Mouse (Mus musculus) kidney, adult 2 months (tissue): ENCODE measurements around the gene Dync1i2. TPM values are rescaled to one million over a fixed set of nuclear protein-coding genes. Genes with fewer than 3 reads are reported as not detected.
A peak's percentile ranks its signal among the peaks of the same experiment; 100 is the strongest.

ENCODE experiments used
- DNase-seq: peaks from one replicate; pipeline ENCODE4 v3.0.0; 2021
- H3K27ac ChIP-seq: fragments of 200-500 bp; 2 replicates; pipeline ENCODE4 v1.5.1; 2012; ENCODE audit warnings: low read depth, low read length, control low read depth, inconsistent platforms; ENCODE audit not compliant: insufficient read depth
- H3K27me3 ChIP-seq: fragments of 200-500 bp; replicated peaks from 2 replicates; pipeline ENCODE4 v1.6.1; 2012; ENCODE audit warnings: mild to moderate bottlenecking, moderate library complexity, low read length, inconsistent platforms; ENCODE audit not compliant: control insufficient read depth, insufficient read depth
- H3K36me3 ChIP-seq: fragments of 200-500 bp; 2 replicates; pipeline ENCODE4 v1.6.1; 2012; ENCODE audit warnings: mild to moderate bottlenecking, moderate library complexity, low read length, inconsistent platforms; ENCODE audit not compliant: control insufficient read depth, insufficient read depth
- H3K4me1 ChIP-seq: fragments of 200-500 bp; 2 replicates; pipeline ENCODE4 v1.6.1; 2011; ENCODE audit warnings: low read length; ENCODE audit not compliant: control insufficient read depth, insufficient read depth
- H3K4me3 ChIP-seq: fragments of 200-500 bp; 2 replicates; pipeline ENCODE4 v1.5.1; 2011; ENCODE audit warnings: mild to moderate bottlenecking, low read depth, low read length, control low read depth; ENCODE audit not compliant: insufficient read depth
- CTCF ChIP-seq: fragments of 200-500 bp; conservative IDR thresholded peaks from 2 replicates; pipeline ENCODE4 v1.5.1; 2011; ENCODE audit warnings: low read depth, mild to moderate bottlenecking, control low read depth, low read length, moderate library complexity, mixed read lengths; ENCODE audit not compliant: insufficient read depth, insufficient read length
- POLR2A ChIP-seq: fragments of 200-500 bp; IDR thresholded peaks from one replicate; pipeline ENCODE4 v1.6.1; 2011; ENCODE audit warnings: low read depth, low read length, control low read depth
- WGBS: fragments of 180-500 bp; shearing (Covaris S2); methylation state at CpG from one replicate; pipeline ENCODE4 v1.1.7; 2018; 5-methylcytosine and 5-hydroxymethylcytosine counted together
- polyA plus RNA-seq: library from polyadenylated mRNA; depleted of rRNA; stranded (reverse); fragments of >200 nt; gene quantifications from 2 replicates; pipeline ENCODE4 v1.2.3, GENCODE M21; 2012

Dync1i2 gene
- polyA plus RNA-seq, 1 experiment = 28.8 TPM

- H3K36me3 ChIP-seq = no peaks in the 10 kb centered on the region
- TF ChIP-seq CTCF (no peak), POLR2A (no peak)
- no peaks in the 10 kb centered on the region for H3K4me1 ChIP-seq
- no peak overlapping the region for H3K27ac ChIP-seq
- no peak overlapping the region for H3K4me3 ChIP-seq
- H3K27me3 ChIP-seq = no peaks in the 10 kb centered on the region
- DNase-seq = no peak
- WGBS = 95% methylated on average over 1 of the region's 1 CpGs
Measured at GRCm38 (mm10) chr2:71177250-71177615, 34.3 kb upstream of the Dync1i2 start.

DNA sequence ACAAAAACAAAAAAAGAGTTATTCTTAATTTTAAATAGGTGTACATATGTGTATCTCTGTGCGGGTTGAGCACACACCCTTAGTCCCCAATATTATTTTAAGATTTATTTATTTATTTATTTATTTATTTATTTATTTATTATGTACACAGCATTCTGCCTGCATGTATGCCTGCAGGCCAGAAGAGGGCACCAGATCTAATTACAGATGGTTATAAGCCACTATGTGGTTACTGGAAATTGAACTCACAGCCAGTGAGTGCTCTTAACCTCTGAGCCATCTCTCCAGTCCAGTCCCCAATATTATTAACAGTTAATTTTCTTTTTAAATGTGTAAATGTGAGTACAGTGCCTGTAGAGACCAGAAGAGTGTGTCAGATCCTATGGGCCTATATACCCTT lies 33.7 kb upstream of the Dync1i2 start:
- H3K4me3 ChIP-seq = no peak overlapping the region
- no peaks in the 10 kb centered on the region for H3K4me1 ChIP-seq
- no peak overlapping the region for H3K27ac ChIP-seq
- 100% methylated on average over 1 of the region's 1 CpGs for WGBS
- no peak for DNase-seq
- H3K36me3 ChIP-seq = no peaks in the 10 kb centered on the region
- no peaks in the 10 kb centered on the region for H3K27me3 ChIP-seq
- 0 out of 2 replicates have a peak, but pooled peaks have one; percentile 4 for TF ChIP-seq CTCF
- no peak for TF ChIP-seq POLR2A

GRCm38 (mm10) chr2:71179716-71180115 lies 31.8 kb upstream of the Dync1i2 start:
- no peak for DNase-seq
- H3K36me3 ChIP-seq = no peaks in the 10 kb centered on the region
- TF ChIP-seq POLR2A (no peak), CTCF (no peak)
- WGBS = 80% methylated on average over 10 of the region's 10 CpGs
- H3K4me3 ChIP-seq = no peak overlapping the region
- H3K4me1 ChIP-seq = no peaks in the 10 kb centered on the region
- H3K27ac ChIP-seq = no peak overlapping the region
- H3K27me3 ChIP-seq = no peaks in the 10 kb centered on the region

GRCm38 (mm10) chr2:71180566-71181217 lies 30.8 kb upstream of the Dync1i2 start:
- H3K36me3 ChIP-seq = no peaks in the 10 kb centered on the region
- H3K4me1 ChIP-seq = no peaks in the 10 kb centered on the region
- TF ChIP-seq CTCF = no peak
- no peak for TF ChIP-seq POLR2A
- no peaks in the 10 kb centered on the region for H3K27me3 ChIP-seq
- H3K4me3 ChIP-seq = no peak overlapping the region
- DNase-seq = no peak
- 45% methylated on average over 8 of the region's 8 CpGs for WGBS
- no peak overlapping the region for H3K27ac ChIP-seq

GRCm38 (mm10) chr2:71187950-71188349 lies 23.6 kb upstream of the Dync1i2 start:
- H3K4me1 ChIP-seq = peaks cover 17% of the 10 kb centered on the region
- WGBS = 73% methylated on average over 3 of the region's 3 CpGs
- no peak overlapping the region for H3K4me3 ChIP-seq
- no peak for TF ChIP-seq CTCF
- TF ChIP-seq POLR2A = no peak
- DNase-seq = no peak
- H3K27ac ChIP-seq = no peak overlapping the region; the same call in 1 of the 2 replicates
- no peaks in the 10 kb centered on the region for H3K36me3 ChIP-seq
- no peaks in the 10 kb centered on the region for H3K27me3 ChIP-seq

DNA sequence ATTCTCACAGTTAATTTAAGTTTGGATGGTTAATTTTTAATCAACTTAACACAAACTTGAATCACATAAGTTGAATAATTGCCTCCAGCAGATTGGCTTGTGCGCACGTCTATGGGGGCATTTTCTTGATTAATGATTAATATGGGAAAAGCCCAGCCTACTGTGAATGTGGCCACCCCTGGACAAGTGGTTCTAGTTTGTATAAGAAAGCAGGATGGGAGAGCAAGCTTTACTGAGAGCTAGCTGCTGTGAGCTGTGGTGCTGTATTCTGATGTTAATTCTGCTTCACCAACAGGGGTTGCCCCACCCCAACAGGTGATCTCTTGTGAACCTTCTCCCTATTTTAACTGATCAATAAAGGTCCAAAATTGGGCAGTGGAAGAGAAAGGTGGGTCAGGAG lies 22.6 kb upstream of the Dync1i2 start:
- H3K4me1 ChIP-seq = peaks cover 17% of the 10 kb centered on the region
- no peaks in the 10 kb centered on the region for H3K36me3 ChIP-seq
- H3K27ac ChIP-seq = peak overlapping the region; percentile 97
- H3K27me3 ChIP-seq = no peaks in the 10 kb centered on the region
- TF ChIP-seq CTCF = no peak
- no peak for TF ChIP-seq POLR2A
- WGBS = 30% methylated on average over 2 of the region's 2 CpGs
- H3K4me3 ChIP-seq = no peak overlapping the region
- peak; percentile 83 for DNase-seq

DNA sequence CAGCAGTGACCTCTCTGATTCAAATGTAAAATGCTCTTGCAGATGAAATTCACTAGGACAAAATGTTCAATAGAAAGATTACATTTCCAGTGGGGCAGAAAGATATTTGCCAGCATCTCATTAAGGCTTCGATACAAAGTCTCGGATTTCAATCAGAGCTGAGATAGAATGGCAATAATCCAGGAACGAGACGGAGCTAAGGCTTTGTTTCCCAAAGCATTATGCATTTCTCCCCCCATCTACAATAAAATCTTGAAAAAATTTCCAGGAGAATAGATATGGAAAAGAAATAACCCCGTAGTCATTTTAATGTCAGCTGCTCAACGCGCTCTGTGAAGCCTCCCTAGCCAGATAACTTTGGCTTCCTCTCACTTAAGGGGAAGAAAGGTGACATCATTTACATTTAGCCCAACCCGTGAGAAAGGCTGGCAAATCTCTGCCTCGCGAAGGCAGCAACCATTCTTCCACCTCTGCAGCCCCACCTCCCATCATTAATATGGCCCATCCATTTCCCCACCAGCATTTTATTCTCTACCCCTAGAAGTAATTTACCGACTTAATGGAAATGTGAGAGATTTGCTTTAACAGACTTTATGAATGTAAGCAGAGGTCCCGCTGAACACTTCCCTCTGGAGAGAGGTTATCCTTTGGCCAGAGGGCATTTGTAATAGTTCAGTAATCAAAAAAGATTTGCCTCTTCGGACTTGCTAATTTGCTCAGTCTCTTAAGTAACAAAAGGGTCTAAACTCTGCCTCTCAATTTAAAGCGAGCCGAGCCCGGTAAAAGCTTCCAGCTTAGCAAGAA lies 19.9 kb upstream of the Dync1i2 start:
- peaks cover 17% of the 10 kb centered on the region for H3K4me1 ChIP-seq
- H3K27me3 ChIP-seq = no peaks in the 10 kb centered on the region
- no peak for DNase-seq
- TF ChIP-seq POLR2A = no peak
- TF ChIP-seq CTCF = no peak
- H3K36me3 ChIP-seq = no peaks in the 10 kb centered on the region
- H3K27ac ChIP-seq = no peak overlapping the region
- WGBS = 23% methylated on average over 16 of the region's 16 CpGs
- no peak overlapping the region for H3K4me3 ChIP-seq
